Mouse (Mus musculus): ENCODE data around the gene Ctdspl.

Ctdspl gene

GRCm38 (mm10) chr9:118920798-118921515 lies 5.3 kb upstream of the Ctdspl start:
- peak; percentile 47 for DNase-seq (ENCODE audit: low spot score)

DNA sequence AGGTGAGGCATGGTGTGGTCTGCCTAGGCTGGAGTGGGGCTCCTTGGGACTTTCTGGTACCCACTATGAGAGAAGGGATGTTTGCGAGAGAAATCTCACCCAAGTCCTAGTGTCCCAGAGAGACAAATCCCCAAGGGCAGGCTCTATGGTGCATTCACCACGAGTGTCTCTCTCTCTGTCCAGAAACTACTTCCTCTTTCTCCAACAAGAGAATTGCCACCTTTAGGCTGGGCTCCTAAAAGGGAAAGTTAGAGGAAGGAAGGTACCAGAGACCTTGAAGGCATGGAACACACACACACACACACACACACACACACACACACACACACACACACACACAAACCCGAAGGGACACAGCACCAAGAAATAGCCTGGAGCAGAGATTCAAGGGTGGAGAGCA lies 4.3 kb upstream of the Ctdspl start:
- no peak for DNase-seq (ENCODE audit: low spot score)

DNA sequence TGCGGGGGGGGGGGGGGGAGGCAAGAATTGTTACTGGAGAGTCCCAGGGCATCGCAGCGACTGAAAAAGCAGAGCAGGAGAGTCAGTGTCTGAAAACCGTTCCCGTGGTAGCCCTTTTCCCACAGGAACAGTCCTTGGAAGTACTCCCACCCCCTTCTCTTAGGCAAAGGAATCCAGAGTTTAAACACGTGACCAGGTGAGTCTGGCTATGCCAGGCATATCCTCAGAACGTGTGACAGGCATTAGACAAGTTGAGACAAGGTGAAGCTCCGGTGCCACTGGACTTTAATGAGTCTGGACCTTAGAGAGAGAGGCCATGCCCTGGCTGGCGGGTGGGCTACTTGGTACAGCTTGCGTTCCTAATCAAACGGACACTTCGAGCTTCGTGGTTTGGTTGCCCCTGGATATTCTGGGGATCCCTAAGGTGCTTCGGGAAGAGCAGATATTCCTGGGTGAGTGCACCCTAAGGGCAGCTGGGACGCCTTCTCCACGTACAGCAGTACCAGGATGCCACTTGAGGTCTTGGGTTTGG lies 1.6 kb upstream of the Ctdspl start:
- DNase-seq (ENCODE audit: low spot score): no peak

DNA sequence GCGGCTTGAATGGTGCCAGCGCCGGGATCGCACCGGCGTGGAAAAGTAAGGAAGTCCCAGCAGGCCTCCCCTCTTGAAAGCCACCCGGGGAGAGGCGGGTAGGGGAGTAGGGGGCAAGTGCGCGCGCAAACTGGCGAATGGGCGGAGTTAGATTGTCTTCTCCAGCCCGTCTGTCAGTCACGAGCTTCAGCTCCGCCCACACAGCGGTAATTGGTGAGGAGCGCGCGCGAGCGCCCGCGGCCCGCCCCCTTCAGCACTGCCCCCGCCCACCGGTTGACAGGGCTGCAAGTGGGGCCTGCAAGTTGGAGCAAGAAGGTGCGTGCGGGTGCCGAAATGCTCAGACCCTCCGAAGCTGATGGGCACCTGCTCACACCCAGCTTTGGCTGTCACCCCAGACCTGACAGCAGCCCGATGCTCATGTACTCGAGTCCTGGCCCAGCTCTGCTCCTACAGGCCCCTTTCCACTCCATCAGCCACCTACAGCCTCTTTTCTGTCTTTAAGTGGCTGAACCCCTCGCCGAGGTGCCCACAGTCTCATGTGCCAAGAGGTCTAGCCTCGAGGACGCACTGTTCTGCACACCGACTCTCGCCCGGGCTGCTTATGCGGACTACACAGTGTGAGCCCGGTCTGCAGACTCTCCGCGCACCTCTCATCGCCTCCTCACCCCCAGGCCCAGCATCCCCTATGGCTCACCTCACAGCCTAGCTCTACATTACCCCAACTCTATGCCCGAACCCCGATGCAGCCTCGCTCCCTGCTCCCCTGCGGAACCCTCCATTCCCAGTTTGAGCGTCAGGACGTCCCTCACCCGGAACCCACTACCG lies 755 bp upstream of the Ctdspl start:
- peak; percentile 95 for DNase-seq (ENCODE audit: low spot score)

GRCm38 (mm10) chr9:118926688-118927321 lies 552 bp downstream of the Ctdspl start:
- DNase-seq (ENCODE audit: low spot score): peak; percentile 69

GRCm38 (mm10) chr9:118927501-118927900 lies 1.2 kb downstream of the Ctdspl start:
- no peak for DNase-seq (ENCODE audit: low spot score)

- DNase-seq (ENCODE audit: low spot score): no peak
Measured at GRCm38 (mm10) chr9:118928007-118928406, 1.8 kb downstream of the Ctdspl start.

GRCm38 (mm10) chr9:118928656-118929055 lies 2.4 kb downstream of the Ctdspl start:
- no peak for DNase-seq (ENCODE audit: low spot score)

DNA sequence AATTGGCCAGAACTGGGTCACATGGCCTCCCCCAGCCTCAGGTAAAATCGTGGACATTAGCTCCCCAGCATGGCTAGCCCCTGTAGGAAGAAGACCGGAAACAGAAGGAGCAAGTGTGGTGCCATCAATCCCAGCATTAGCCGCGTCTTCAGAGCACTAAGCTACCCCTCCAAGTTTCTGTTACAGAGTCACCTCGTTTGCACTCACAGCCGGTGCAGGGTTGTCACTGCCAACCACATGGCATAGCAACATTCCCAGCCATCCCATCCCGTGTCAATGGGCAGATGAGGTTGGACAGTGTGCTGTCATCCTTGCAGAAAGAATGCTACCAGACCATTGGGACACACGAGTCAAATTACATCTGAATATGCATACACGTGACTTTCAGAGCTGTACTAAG lies 4.4 kb downstream of the Ctdspl start:
- no peak for DNase-seq (ENCODE audit: low spot score)

DNA sequence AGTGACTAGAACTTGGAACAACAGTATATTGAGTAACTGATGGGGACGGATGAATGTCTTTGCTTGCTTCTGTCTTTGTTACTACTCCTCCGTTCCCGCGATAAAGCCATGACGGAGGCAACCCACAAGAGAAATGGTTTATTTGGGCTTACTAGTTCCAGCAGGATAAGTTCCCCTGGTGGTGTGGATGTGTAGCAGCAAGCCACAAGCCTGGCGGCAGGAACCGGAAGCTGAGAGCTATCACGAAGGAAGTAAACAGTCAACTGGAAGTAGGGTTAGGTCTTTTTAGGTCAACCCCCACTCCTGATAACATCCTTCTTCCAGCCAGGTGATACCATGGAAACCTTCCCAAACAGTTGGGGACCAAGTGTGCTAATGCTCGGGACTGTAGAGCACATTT lies 7.5 kb downstream of the Ctdspl start:
- DNase-seq (ENCODE audit: low spot score): no peak

DNA sequence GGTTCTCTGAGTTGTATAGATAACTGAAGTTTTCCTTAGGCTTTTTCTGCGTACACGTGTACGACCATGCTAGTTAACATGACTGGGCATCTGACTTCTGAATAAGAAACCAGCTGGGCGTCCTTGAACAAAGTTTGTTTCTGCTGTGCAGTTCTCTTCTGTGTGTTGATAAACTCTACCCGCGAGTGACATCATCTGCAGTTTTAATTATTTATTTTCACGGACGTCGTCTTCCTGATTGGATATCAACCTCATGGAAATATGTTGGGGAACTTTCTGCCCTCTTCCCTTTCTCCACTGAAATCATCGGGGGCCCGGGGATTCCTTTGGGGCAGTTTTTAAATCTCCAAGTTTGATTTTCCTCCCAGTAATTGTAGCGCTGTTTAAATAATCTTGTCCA lies 8.1 kb downstream of the Ctdspl start:
- no peak for DNase-seq (ENCODE audit: low spot score)

- no peak for DNase-seq (ENCODE audit: low spot score)
Measured at GRCm38 (mm10) chr9:118935098-118935497, 8.8 kb downstream of the Ctdspl start.

- no peak for DNase-seq (ENCODE audit: low spot score)
Measured at GRCm38 (mm10) chr9:118936071-118936470, 9.8 kb downstream of the Ctdspl start.

DNA sequence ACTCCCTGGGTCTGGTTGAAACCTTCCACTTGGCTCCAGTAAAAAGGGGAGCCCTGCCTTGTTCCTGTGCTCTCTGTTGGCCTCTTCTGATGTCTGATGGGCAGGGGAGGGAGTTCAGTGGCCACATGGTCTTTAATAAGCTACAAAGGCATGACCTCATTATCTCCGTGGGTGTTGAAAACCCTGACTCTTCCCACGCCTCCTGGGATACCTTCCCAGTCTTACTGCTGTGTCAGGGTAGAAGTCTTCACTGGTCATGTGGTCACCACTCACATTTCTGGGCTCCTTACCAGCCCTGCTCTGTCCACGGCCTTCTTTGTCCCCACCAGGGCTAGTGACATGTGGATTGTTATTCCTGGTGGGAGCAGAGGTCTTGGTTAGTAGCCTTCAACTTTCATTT lies 11.3 kb downstream of the Ctdspl start:
- DNase-seq (ENCODE audit: low spot score): peak; percentile 77

DNA sequence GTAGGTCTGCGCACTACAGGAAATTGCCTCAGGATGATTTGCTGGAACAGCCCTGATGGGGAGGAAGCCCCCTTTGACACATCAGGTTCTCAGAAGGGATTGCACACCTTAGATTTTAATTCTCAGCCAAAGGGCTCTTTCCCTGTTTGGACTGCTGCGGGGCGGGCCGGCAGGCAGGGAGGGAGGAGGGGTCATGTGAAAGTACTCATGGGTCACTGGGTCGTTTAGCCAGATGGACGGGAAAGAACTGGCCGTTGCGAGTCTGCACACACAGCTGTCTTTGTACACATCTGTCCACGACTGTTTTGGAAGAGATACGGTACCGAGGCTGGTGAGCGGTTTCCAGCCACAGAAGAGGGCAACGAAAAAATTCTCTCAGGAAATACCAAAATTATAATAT lies 13.2 kb downstream of the Ctdspl start:
- DNase-seq (ENCODE audit: low spot score): no peak

DNA sequence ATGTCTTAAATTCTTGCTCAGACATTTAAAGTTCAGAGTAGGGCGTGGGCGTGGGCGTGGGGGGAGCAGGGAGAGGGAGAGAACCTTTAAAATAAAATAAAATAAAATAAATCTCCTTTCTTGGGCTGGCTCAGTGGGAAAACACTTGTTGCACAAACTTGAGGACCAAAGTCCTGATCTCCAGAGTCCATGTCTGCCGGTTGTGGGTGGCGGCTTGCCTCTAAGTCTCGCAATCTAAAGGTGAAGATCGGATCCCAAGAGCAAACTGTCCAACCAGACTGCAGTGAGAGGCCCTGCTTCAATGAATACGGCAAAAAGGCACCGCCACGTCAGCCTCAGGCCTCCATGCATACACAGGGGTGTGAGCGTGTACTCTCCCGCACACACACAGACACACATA lies 13.6 kb downstream of the Ctdspl start:
- no peak for DNase-seq (ENCODE audit: low spot score)

DNA sequence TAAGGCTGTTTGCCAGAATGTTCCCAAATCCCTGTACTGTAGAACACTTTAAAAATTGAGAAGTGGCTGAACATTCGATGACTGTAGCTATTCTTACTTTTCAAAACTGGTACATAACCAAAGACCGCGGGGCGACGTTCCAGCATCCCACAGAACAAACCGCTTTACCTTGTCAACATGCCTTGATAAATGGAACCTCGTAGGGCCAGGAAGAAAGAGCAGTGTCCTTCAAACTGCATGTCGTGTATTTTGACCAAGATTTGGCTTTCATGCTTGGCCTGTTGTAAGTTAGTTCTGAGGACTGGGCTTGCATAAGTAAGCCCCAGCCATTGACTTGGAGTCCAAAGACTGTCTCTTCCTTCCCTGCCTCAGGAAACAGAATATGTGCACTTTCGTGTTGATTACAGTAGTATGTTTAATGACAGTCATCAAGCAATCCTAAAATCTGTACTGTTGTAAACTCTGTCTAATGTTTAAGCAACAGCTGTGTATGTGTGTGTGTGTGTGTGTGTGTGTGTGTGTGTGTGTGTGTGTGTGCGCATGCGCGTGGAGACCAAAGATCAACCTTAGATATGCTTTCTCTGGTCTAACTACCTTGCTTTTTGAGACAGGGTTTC lies 14.4 kb downstream of the Ctdspl start:
- DNase-seq (ENCODE audit: low spot score): no peak

GRCm38 (mm10) chr9:118942030-118942429 lies 15.8 kb downstream of the Ctdspl start:
- no peak for DNase-seq (ENCODE audit: low spot score)

DNA sequence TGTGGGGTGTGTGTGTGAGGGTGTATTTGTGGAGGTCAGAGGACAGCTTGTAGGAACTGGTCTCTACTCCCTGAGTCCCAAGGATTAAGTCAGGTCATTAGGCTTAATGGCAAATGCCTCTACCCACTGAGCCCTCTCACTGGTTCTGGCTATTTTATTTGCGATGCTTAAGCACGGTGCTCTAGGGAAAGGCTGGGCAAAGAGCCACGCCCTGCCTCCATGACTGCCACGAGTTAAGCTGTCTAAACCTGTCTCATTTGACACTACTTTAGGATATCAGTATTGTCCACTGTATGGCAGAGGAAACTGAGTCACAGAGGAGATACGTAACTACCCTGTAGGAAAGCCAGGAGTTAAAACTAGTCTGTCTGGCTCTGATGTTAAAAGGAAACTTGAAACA lies 17.7 kb downstream of the Ctdspl start:
- no peak for DNase-seq (ENCODE audit: low spot score)

GRCm38 (mm10) chr9:118944388-118944787 lies 18.1 kb downstream of the Ctdspl start:
- DNase-seq (ENCODE audit: low spot score): no peak

- DNase-seq (ENCODE audit: low spot score): no peak
Measured at GRCm38 (mm10) chr9:118948486-118948885, 22.2 kb downstream of the Ctdspl start.

DNA sequence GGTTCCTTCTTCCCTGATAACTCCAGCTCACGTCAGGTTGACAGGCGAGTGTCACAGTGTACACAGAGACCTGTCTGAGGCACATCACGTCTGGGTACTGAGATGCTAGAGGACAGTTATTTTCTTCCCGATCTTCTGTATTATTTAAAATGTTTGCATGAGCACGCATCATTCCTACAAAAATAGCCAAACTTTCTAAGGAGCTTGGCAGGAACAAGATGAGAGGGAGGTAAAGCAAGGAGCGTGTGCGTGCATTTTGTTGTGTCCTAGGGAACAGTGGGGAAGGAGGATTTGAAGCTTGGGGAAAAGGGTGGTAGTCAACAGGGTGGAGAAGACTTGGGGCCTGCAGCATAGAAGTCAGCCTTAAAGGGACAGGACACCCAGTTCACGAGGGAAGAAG lies 22.9 kb downstream of the Ctdspl start:
- no peak for DNase-seq (ENCODE audit: low spot score)
